Mouse (Mus musculus) retina, postnatal 7 days (tissue): ENCODE results near the gene Tbl1xr1.

ENCODE experiments used
- DNase-seq: peaks from one replicate; pipeline ENCODE4 v3.0.0-alpha.2; 2012; ENCODE audit warnings: low read depth, low spot score

The Tbl1xr1 gene

DNA sequence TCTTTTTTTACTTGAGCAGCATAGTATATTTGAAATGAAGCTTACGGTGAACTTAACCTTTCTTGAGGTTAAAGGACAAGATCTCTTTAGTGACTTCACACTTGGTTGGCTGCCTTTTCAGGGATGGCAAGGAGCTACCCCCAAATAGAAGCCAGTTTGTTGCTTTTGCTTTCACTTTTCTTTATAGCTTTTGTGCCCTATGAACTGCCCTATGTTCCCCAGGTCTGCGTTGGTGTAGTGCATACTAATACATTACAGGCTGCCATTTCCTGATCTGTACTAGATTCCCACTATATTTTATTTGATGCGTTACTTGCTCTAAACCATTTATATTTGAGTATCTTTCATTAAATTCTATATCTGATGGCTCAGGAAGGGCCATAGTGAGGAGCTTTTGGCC, 127.7 kb downstream of the Tbl1xr1 start:
- no peak for DNase-seq

DNA sequence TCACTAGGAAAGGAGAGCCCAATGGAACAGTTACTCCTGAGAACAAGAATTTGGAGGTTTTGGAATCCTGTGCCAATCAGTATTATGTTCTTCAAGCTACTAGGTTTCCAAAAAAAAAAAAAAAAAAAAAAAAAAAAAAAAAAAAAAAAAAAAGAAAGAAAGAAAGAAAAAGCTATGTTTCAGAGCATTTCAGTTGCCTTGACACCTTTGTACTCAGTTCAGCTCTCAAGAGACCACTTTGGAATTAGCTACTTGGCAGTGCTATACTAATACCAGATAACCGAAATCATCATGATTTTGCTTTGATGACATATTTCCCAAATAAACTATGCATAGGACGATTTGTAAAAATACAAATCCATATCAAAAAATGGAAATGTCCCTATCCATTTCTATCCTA, 145.1 kb downstream of the Tbl1xr1 start:
- no peak for DNase-seq

DNA sequence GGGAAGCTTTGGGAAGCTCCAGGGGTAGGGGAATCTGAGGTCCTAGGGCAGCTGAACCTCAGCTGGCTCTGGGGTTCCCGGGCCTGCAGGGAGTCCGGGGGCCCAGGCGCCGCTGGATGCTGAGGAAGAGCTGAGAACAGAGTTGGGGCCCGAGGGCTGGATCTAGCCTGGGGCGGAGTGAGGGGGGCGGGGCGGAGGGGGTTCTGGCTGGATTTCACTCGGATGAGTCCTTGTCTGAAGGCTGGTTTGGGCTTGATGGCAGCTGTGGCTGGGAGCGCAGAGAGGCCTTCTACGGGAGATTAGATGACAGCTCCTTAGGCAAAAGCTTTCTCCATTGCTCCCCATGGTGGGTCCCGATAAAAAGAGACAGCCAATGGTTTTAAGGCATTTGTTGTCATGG, 145.9 kb downstream of the Tbl1xr1 start:
- no peak for DNase-seq

DNA sequence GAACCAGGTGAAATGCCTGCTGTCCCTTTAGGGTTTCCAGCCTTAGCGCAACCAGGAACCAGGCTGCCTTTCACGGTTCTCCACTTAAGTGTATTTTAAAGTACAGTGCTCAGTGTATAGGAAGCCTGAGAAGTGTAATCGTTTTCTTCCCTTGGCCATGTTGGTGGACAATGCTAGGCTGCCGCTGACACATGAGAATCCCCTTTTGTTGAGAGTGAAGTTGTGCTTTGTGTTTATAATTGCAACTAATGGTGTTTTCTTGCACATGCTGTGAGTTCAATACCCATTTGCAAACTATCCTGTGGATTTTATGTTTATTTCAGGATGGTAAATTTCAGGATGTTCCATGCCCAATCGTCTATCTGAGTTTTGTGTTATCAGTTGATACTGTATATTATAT, 146.6 kb downstream of the Tbl1xr1 start:
- DNase-seq, result no peak

DNA sequence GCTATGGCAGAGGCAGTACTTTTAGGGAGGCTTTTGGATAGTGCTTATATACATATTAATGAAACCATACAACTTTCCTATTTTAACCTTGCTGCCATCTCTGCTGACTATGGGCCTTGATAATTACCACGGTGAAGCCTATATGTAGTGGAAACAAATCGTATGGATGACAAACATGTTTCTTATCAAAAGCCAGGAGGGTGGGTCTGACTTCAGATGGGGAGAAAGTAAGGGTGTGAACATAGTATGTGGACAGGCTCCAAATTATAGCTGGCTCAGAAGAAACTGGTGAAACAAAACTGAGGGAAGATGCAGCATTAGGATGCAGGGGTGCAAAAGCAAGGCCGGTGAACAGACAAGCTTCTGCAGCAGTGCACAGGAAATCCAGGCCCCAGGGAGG, 151.6 kb downstream of the Tbl1xr1 start:
- DNase-seq, result no peak

DNA sequence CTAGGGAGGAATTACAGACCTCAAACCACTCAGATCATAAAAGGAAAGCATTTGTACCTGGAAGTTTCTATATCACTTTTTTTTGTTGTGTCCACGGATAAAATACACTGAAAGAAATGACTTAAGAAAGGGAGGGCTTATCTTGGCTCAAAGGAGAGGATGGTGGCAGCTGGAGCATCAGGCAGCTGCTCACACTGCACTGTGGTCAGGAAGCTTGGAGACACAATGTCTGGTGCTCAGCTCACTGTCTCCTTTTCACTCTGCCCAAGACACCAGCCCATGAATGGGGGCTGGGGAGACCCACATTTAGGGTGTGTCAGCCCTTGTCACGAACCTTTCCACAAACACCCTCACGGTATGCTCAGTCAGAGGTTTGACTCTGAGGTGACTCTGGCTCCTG, 154.2 kb downstream of the Tbl1xr1 start:
- DNase-seq, result no peak

DNA sequence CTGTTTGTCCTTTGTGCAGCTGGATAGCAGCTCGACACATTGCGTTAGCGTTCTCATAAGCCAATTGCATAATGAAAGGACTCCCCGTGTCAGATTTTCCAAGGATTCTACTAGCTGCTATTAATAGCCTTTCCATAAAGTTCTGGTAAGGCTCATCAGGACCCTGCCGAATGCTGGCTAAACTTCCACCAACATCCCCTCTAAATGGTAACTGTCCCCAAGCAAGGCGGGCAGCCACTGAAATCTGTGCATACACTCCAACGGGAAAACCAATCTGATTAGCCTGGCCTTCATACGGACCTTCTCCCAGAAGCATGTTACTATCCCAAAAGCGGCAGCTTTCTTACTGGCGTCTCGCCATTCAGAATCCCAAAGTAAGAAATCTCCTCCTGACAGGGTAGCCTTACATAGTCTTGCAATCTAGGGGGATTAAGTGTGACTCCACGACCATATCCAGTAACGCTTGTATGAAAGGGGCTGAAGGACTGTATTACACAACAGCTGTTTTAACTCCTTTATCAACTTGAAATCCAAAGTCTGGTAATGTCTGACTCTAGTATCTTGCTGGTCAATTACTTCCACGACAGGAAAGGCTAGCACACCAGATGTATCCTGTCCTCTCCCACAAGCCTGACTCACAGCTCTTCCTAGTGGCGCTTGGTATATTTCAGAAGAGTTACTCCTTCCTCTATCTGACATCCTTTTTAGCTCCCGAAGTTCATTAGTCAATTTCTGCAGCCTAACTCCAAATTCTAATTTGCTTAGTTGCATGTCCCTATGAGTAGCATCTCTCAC, 161.9 kb downstream of the Tbl1xr1 start:
- DNase-seq, result no peak
